Mouse (Mus musculus): Measurements from ENCODE around the gene Wdr24.
"Not testable (repeated sequence)": the region's sequence is repeated elsewhere in the genome, so short reads cannot be mapped to it uniquely, and the experiment has no call there.

The Wdr24 gene

GRCm38 (mm10) chr17:25842509-25842908 lies 19.1 kb downstream of the Wdr24 start:
- no peak for ATAC-seq (ENCODE audit: insufficient number of reproducible peaks, low FRiP score, low TSS enrichment)

- ATAC-seq (ENCODE audit: insufficient number of reproducible peaks, low FRiP score, low TSS enrichment), result no peak
Observed at GRCm38 (mm10) chr17:25843122-25843521, 19.7 kb downstream of the Wdr24 start.

- no peak; the same call in 1 of the 2 replicates for ATAC-seq (ENCODE audit: insufficient number of reproducible peaks, low FRiP score, low TSS enrichment)
Observed at GRCm38 (mm10) chr17:25843636-25844395, 20.4 kb downstream of the Wdr24 start.

GRCm38 (mm10) chr17:25844396-25844901 lies 21.0 kb downstream of the Wdr24 start, which contains the start of gene Rhot2:
Rhot2 (minus strand) TSS chr17:25844851.
- peak; percentile 87 for ATAC-seq (ENCODE audit: insufficient number of reproducible peaks, low FRiP score, low TSS enrichment)

GRCm38 (mm10) chr17:25860229-25860628 lies 36.8 kb downstream of the Wdr24 start:
- no peak for ATAC-seq (ENCODE audit: insufficient number of reproducible peaks, low FRiP score, low TSS enrichment)

GRCm38 (mm10) chr17:25860832-25861703 lies 37.6 kb downstream of the Wdr24 start, which contains the start of gene Wdr90:
Wdr90 (minus strand) TSS chr17:25861501.
- ATAC-seq (ENCODE audit: insufficient number of reproducible peaks, low FRiP score, low TSS enrichment), result peak; percentile 88

GRCm38 (mm10) chr17:25861704-25862612 lies 38.5 kb downstream of the Wdr24 start:
- 0 out of 2 replicates have a peak, but pooled peaks have one; percentile 12 for ATAC-seq (ENCODE audit: insufficient number of reproducible peaks, low FRiP score, low TSS enrichment)

GRCm38 (mm10) chr17:25863681-25864080 lies 40.3 kb downstream of the Wdr24 start:
- no peak for ATAC-seq (ENCODE audit: insufficient number of reproducible peaks, low FRiP score, low TSS enrichment)

- ATAC-seq (ENCODE audit: insufficient number of reproducible peaks, low FRiP score, low TSS enrichment), result no peak
Observed at GRCm38 (mm10) chr17:25864311-25864710, 40.9 kb downstream of the Wdr24 start.

- no peak for ATAC-seq (ENCODE audit: insufficient number of reproducible peaks, low FRiP score, low TSS enrichment)
Observed at GRCm38 (mm10) chr17:25865288-25865687, 41.9 kb downstream of the Wdr24 start.

- ATAC-seq (ENCODE audit: insufficient number of reproducible peaks, low FRiP score, low TSS enrichment), result no peak
Observed at GRCm38 (mm10) chr17:25866172-25866571, 42.7 kb downstream of the Wdr24 start.

- no peak for ATAC-seq (ENCODE audit: insufficient number of reproducible peaks, low FRiP score, low TSS enrichment)
Observed at GRCm38 (mm10) chr17:25867509-25867835, 44.0 kb downstream of the Wdr24 start.

GRCm38 (mm10) chr17:25867836-25868600 lies 44.6 kb downstream of the Wdr24 start:
- peak; percentile 26; the same call in 1 of the 2 replicates for ATAC-seq (ENCODE audit: insufficient number of reproducible peaks, low FRiP score, low TSS enrichment)

GRCm38 (mm10) chr17:25868601-25869191 lies 45.3 kb downstream of the Wdr24 start, which contains the start of gene Mcrip2:
Mcrip2 (minus strand) TSS chr17:25868764.
- ATAC-seq (ENCODE audit: insufficient number of reproducible peaks, low FRiP score, low TSS enrichment), result peak; percentile 69; the same call in 1 of the 2 replicates

GRCm38 (mm10) chr17:25869498-25869897 lies 46.1 kb downstream of the Wdr24 start:
- ATAC-seq (ENCODE audit: insufficient number of reproducible peaks, low FRiP score, low TSS enrichment), result no peak

GRCm38 (mm10) chr17:25869954-25870353 lies 46.5 kb downstream of the Wdr24 start:
- ATAC-seq (ENCODE audit: insufficient number of reproducible peaks, low FRiP score, low TSS enrichment), result no peak

- ATAC-seq (ENCODE audit: insufficient number of reproducible peaks, low FRiP score, low TSS enrichment), result not testable (repeated sequence)
Observed at GRCm38 (mm10) chr17:25871566-25871965, 48.1 kb downstream of the Wdr24 start.

GRCm38 (mm10) chr17:25872676-25873075 lies 49.2 kb downstream of the Wdr24 start:
- no peak for ATAC-seq (ENCODE audit: insufficient number of reproducible peaks, low FRiP score, low TSS enrichment)

All from cerebellum, adult (tissue).